Mouse (Mus musculus) myocyte (in vitro differentiated cells): ENCODE measurements around the gene Tas1r3. TPM values are rescaled to one million over a fixed set of nuclear protein-coding genes. Genes with fewer than 3 reads are reported as not detected.

Experiments
- H3K27me3 ChIP-seq: one replicate; pipeline ENCODE4 v1.6.1; 2011; ENCODE audit not compliant: control insufficient read depth, insufficient read depth, insufficient read length
- H3K36me3 ChIP-seq: one replicate; pipeline ENCODE4 v1.6.1; 2011; ENCODE audit not compliant: control insufficient read depth, insufficient read depth
- H3K4me2 ChIP-seq: one replicate; pipeline ENCODE4 v1.6.1; 2011; ENCODE audit warnings: low read depth, control low read depth
- H3K4me3 ChIP-seq: one replicate; pipeline ENCODE4 v1.5.1; 2011; ENCODE audit warnings: mild to moderate bottlenecking, control low read depth, moderate library complexity
- H3K79me2 ChIP-seq: one replicate; pipeline ENCODE4 v1.6.1; 2011; ENCODE audit not compliant: control insufficient read depth, insufficient read depth
- H3ac ChIP-seq: one replicate; pipeline ENCODE4 v1.6.1; 2011; ENCODE audit not compliant: control insufficient read depth, insufficient read length
- CEBPB ChIP-seq: IDR thresholded peaks from 2 replicates; pipeline ENCODE4 v1.6.1; 2011; ENCODE audit warnings: mild to moderate bottlenecking, moderate library complexity; ENCODE audit not compliant: poor library complexity, insufficient read depth, severe bottlenecking
- E2F4 ChIP-seq: IDR thresholded peaks from one replicate; pipeline ENCODE4 v1.6.1; 2011; ENCODE audit warnings: mild to moderate bottlenecking, control low read depth, moderate library complexity; ENCODE audit not compliant: insufficient read depth
- MAX ChIP-seq: IDR thresholded peaks from one replicate; pipeline ENCODE4 v1.6.1; 2011; ENCODE audit warnings: low read depth, mild to moderate bottlenecking, control low read depth
- MYOD1 ChIP-seq, 3 experiments: IDR thresholded peaks; one replicate each; pipeline ENCODE4 v1.6.1; 2011; ENCODE audit warnings: control low read depth in 2 of 3, low read depth in 2 of 3, mild to moderate bottlenecking in 2 of 3, moderate library complexity in 1 of 3; ENCODE audit not compliant: insufficient read length in 2 of 3, control insufficient read depth in 1 of 3
- MYOG ChIP-seq, 3 experiments: IDR thresholded peaks; one replicate each; pipeline ENCODE4 v1.6.1; 2011; ENCODE audit warnings: control low read depth in 2 of 3, low read depth in 2 of 3, mild to moderate bottlenecking in 2 of 3; ENCODE audit not compliant: insufficient read length in 2 of 3, control insufficient read depth in 1 of 3, insufficient read depth in 1 of 3
- POLR2A ChIP-seq: IDR thresholded peaks from one replicate; pipeline ENCODE4 v1.6.1; 2011; ENCODE audit warnings: low read depth, mild to moderate bottlenecking, control low read depth, moderate library complexity; ENCODE audit not compliant: insufficient read length
- POLR2AphosphoS2 ChIP-seq: IDR thresholded peaks from one replicate; pipeline ENCODE4 v1.6.1; 2011; ENCODE audit warnings: low read depth, control low read depth; ENCODE audit not compliant: insufficient read length
- REST ChIP-seq: IDR thresholded peaks from one replicate; pipeline ENCODE4 v1.6.1; 2011; ENCODE audit warnings: mild to moderate bottlenecking, control low read depth, moderate library complexity; ENCODE audit not compliant: insufficient read depth, insufficient read length
- SRF ChIP-seq: IDR thresholded peaks from one replicate; pipeline ENCODE4 v1.6.1; 2011; ENCODE audit warnings: low read depth; ENCODE audit not compliant: control insufficient read depth, insufficient read length
- TCF12 ChIP-seq: IDR thresholded peaks from one replicate; pipeline ENCODE4 v1.6.1; 2011; ENCODE audit warnings: mild to moderate bottlenecking, control low read depth; ENCODE audit not compliant: poor library complexity, insufficient read depth, severe bottlenecking
- TCF3 ChIP-seq: IDR thresholded peaks from one replicate; pipeline ENCODE4 v1.6.1; 2011; ENCODE audit warnings: low read depth, control low read depth; ENCODE audit not compliant: insufficient read length
- USF1 ChIP-seq: IDR thresholded peaks from one replicate; pipeline ENCODE4 v1.6.1; 2011; ENCODE audit warnings: low read depth, mild to moderate bottlenecking, control low read depth, moderate library complexity
- polyA plus RNA-seq: library from polyadenylated mRNA; unstranded; fragments of >200 nt; fragmentation: generic; extraction: Trizol; gene quantifications from one replicate; pipeline ENCODE4 v1.2.1, GENCODE M21; 2012; ENCODE audit warnings: missing spikeins

Tas1r3 gene
- polyA plus RNA-seq, 1 experiment: 0.17 TPM

DNA sequence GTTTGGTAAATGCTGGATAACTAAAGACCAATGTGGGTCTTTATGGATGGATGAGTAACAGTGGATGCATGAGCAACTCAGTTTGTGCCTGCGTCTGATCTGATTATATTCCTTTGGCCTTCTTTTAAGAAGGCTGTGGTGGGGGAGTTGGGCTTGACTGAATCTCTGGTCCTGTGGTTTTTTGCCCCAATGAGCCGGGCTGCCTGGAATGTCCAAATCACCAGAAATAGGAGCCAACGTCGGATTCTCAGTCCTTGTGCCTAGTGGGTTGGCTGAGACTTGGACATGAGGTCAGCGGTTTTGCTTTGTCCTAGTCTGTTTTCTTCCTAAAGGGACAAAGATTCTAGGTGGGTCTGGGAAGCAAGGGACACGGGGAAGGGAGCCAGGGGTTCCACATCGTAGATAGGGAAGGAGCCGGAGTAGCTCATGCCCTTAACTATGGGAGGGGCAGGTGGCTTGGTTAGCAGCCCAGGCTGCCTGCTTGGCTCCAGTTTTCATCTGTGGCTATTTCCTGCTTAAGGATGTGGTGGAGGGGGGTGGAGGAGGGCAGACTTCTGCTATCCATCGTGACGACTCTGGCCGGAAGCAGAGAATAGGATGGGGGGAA lies 25.7 kb downstream of the Tas1r3 start:
- TF ChIP-seq TCF12 (no peak), MAX (no peak), SRF (no peak), REST (no peak), POLR2A (peak; percentile 42), MYOG (IDR thresholded peaks at IDR 0.05; ENCODE audit: control insufficient read depth in 1 of 3, insufficient read depth in 1 of 3, insufficient read length in 2 of 3, low read depth in 2 of 3) (peak in 1 of 3 experiments; percentile 21), CEBPB (no peak), MYOD1 (IDR thresholded peaks at IDR 0.05; ENCODE audit: control insufficient read depth in 1 of 3, insufficient read length in 2 of 3, low read depth in 2 of 3) (peak in 1 of 3 experiments; percentile 14), USF1 (no peak), TCF3 (no peak), POLR2AphosphoS2 (no peak), E2F4 (no peak)
- Histone ChIP-seq H3K4me2 (peak overlapping the region; percentile 70), H3K4me3 (peak overlapping the region; percentile 38)

DNA sequence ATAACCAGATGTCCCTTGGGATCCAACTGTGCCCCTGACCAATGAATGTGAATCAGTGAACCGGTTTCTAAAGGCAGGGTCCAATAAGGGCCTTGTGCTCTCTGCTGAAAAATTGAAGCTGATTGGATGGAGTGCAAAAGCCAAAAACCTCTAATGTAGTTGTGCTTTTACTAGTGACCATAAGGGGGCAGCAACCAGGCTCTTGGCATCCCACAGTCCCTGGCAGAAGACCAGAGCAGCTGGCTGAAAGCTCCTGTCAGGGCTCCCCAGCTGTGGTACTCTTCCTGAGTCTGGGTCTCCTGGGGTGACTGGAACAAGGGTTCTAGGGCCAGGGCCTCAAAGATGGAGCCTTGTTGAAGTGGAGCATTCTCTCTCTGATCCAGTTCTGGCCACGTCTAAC lies 29.3 kb downstream of the Tas1r3 start:
- peaks cover 21% of the 10 kb centered on the region for H3K79me2 ChIP-seq
- no peak overlapping the region for H3ac ChIP-seq
- no peak for TF ChIP-seq TCF12
- TF ChIP-seq MYOG (IDR thresholded peaks at IDR 0.05; ENCODE audit: control insufficient read depth in 1 of 3, insufficient read depth in 1 of 3, insufficient read length in 2 of 3, low read depth in 2 of 3): peak in 2 of 3 experiments; percentile 42 to 45
- peak in 1 of 3 experiments; percentile 41 for TF ChIP-seq MYOD1 (IDR thresholded peaks at IDR 0.05; ENCODE audit: control insufficient read depth in 1 of 3, insufficient read length in 2 of 3, low read depth in 2 of 3)
- no peaks in the 10 kb centered on the region for H3K36me3 ChIP-seq
- no peak overlapping the region for H3K4me3 ChIP-seq
- H3K27me3 ChIP-seq: no peaks in the 10 kb centered on the region
- peak overlapping the region; percentile 46 for H3K4me2 ChIP-seq

More for the DNA sequence above, 25.7 kb downstream of the Tas1r3 start:
- peaks cover 17% of the 10 kb centered on the region for H3K79me2 ChIP-seq
- H3K36me3 ChIP-seq: peaks cover 1% of the 10 kb centered on the region
- H3K27me3 ChIP-seq: no peaks in the 10 kb centered on the region
- no peak overlapping the region for H3ac ChIP-seq

DNA sequence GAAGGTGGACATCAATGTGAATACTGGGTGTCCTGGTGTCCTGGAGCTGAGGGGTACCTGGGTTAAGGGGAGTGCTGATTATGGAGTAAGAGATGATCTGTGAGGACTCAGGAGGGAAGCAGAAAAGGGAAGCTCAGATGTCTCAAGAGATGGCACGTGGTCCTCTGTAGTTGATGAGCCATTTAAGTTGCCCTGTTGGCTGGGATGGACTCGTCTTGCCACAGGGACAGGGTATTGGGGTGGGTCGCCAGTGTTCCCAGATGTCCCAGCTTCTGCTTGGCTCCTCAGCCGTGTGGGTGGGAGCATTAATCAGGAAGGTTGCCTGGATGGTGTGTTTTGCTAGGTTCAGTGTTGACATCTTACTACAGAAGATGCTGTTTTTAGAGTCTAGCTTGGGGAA lies 29.9 kb downstream of the Tas1r3 start:
- H3ac ChIP-seq: no peak overlapping the region
- H3K27me3 ChIP-seq: no peaks in the 10 kb centered on the region
- no peak overlapping the region for H3K4me2 ChIP-seq
- no peaks in the 10 kb centered on the region for H3K36me3 ChIP-seq
- H3K4me3 ChIP-seq: peak overlapping the region; percentile 86
- TF ChIP-seq USF1 (no peak), E2F4 (no peak)
- peaks cover 21% of the 10 kb centered on the region for H3K79me2 ChIP-seq

DNA sequence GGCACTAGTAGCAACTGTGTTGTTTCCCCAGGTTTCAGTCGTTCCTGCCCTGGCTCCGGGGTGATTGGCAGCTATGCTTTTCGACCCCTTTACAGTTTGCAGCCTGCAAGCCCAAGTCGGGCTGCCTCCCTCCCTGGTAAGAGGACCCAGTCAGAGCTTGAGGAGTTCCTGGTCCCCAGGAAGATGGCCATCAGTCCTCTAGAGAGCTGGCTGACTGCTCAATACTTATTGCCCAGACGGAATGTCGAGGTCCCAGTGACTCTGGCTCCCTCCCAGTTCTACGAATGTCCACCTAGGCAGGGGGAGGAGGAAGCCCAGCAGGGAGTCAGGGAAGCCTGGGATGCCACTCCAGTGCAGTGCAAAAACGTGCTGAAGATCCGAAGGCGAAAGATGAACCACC lies 30.8 kb downstream of the Tas1r3 start:
- Histone ChIP-seq H3K4me3 (peak overlapping the region; percentile 86), H3K27me3 (no peaks in the 10 kb centered on the region), H3K4me2 (peak overlapping the region; percentile 88), H3ac (peak overlapping the region; percentile 29), H3K36me3 (peaks cover 6% of the 10 kb centered on the region), H3K79me2 (peaks cover 21% of the 10 kb centered on the region)
- TF ChIP-seq POLR2AphosphoS2 (no peak), CEBPB (no peak)

DNA sequence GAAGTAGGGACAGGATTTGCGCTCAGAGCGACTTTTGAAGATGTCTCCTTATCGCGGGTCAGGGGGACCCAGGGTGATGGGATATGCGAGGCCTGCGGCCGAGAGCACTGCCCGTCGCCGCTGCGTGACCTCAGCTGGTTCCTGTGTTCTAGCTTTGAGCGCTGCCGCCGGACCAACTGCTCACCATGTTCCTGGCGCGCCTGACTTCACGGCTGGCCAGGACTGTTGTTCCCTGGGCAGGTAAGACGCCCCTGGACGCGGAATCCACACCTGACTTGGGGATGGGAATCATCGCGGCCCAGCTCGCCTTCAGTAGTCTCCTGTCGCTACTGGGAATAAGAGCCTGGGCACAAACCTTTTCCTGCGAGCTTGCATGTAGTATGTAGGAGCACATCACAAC lies 31.3 kb downstream of the Tas1r3 start:
- Histone ChIP-seq H3K4me3 (peak overlapping the region; percentile 86), H3K4me2 (peak overlapping the region; percentile 88), H3K27me3 (no peaks in the 10 kb centered on the region), H3ac (peak overlapping the region; percentile 29), H3K79me2 (peaks cover 21% of the 10 kb centered on the region), H3K36me3 (peaks cover 11% of the 10 kb centered on the region)
- TF ChIP-seq TCF12 (no peak), MYOG (IDR thresholded peaks at IDR 0.05; ENCODE audit: control insufficient read depth in 1 of 3, insufficient read depth in 1 of 3, insufficient read length in 2 of 3, low read depth in 2 of 3) (no peak), USF1 (no peak), MAX (no peak), TCF3 (no peak)
